Mouse (Mus musculus) neural tube, embryonic 14.5 days (tissue): ENCODE measurements at regions not wholly inside any gene's neighbourhood (a gene's known extent, or its start where the extent isn't known, plus 50 kb on each side); places are given as distances from the start of the nearest gene placed in this dataset.

Experiments
- ATAC-seq: fragments of 200-750 bp; cut with Nextera tagmentation; 2 replicates; pipeline ENCODE4 v1.8.0; 2017; ENCODE audit warnings: low read depth, mild to moderate bottlenecking, moderate TSS enrichment, moderate library complexity
- H3K27ac ChIP-seq: fragments of 300-500 bp; sonication (generic); 2 replicates; pipeline ENCODE4 v1.5.1; 2014; ENCODE audit warnings: low read depth, mild to moderate bottlenecking, control low read depth, low read length, moderate library complexity, mixed read lengths
- H3K27me3 ChIP-seq: fragments of 300-500 bp; sonication (generic); 2 replicates; pipeline ENCODE4 v1.6.1; 2014; ENCODE audit warnings: low read length; ENCODE audit not compliant: control insufficient read depth, insufficient read depth
- H3K36me3 ChIP-seq: fragments of 300-500 bp; sonication (generic); 2 replicates; pipeline ENCODE4 v1.6.1; 2014; ENCODE audit warnings: low read length, mixed read lengths; ENCODE audit not compliant: control insufficient read depth, insufficient read depth
- H3K4me1 ChIP-seq: fragments of 300-500 bp; sonication (generic); 2 replicates; pipeline ENCODE4 v1.6.1; 2014; ENCODE audit warnings: low read length; ENCODE audit not compliant: control insufficient read depth, insufficient read depth
- H3K4me2 ChIP-seq: fragments of 300-500 bp; sonication (generic); 2 replicates; pipeline ENCODE4 v1.6.1; 2014; ENCODE audit warnings: mild to moderate bottlenecking, low read depth, low read length, control low read depth
- H3K4me3 ChIP-seq: fragments of 300-500 bp; sonication (generic); 2 replicates; pipeline ENCODE4 v1.5.1; 2014; ENCODE audit warnings: low read depth, low read length, control low read depth, mixed read lengths
- H3K9ac ChIP-seq: fragments of 300-500 bp; sonication (generic); replicated peaks from 2 replicates; pipeline ENCODE4 v1.6.1; 2014; ENCODE audit warnings: low read depth, mild to moderate bottlenecking, control low read depth, low read length, mixed read lengths
- H3K9me3 ChIP-seq: fragments of 300-500 bp; sonication (generic); 2 replicates; pipeline ENCODE4 v1.6.1; 2016; ENCODE audit warnings: low read length; ENCODE audit not compliant: control insufficient read depth
- WGBS: fragments of 180-500 bp; shearing (Covaris S2); extraction: QIAGEN DNeasy Blood & Tissue Kit; methylation state at CpG from one replicate; pipeline ENCODE4 v1.1.7; 2014; 5-methylcytosine and 5-hydroxymethylcytosine counted together

- Histone ChIP-seq H3K4me1 (no peaks in the 10 kb centered on the region), H3K36me3 (no peaks in the 10 kb centered on the region), H3K9ac (no peak overlapping the region), H3K4me3 (no peak overlapping the region), H3K27ac (no peak overlapping the region), H3K4me2 (no peak overlapping the region), H3K9me3 (no peaks in the 10 kb centered on the region), H3K27me3 (no peaks in the 10 kb centered on the region)
- ATAC-seq = no peak
- 88% methylated on average over 10 of the region's 10 CpGs for WGBS
Measured at GRCm38 (mm10) chr13:44300611-44301010, 428.7 kb upstream of the Jarid2 start.

GRCm38 (mm10) chr13:44301215-44301614 is 428.1 kb upstream of the Jarid2 start:
- WGBS = 96% methylated on average over 7 of the region's 7 CpGs
- Histone ChIP-seq H3K36me3 (no peaks in the 10 kb centered on the region), H3K4me3 (no peak overlapping the region), H3K4me1 (no peaks in the 10 kb centered on the region), H3K27ac (no peak overlapping the region), H3K27me3 (no peaks in the 10 kb centered on the region), H3K9me3 (no peaks in the 10 kb centered on the region), H3K4me2 (no peak overlapping the region), H3K9ac (no peak overlapping the region)
- ATAC-seq = no peak

- H3K9me3 ChIP-seq = no peaks in the 10 kb centered on the region
- no peak overlapping the region for H3K27ac ChIP-seq
- H3K27me3 ChIP-seq = no peaks in the 10 kb centered on the region
- no peak overlapping the region for H3K4me2 ChIP-seq
- ATAC-seq = no peak
- H3K9ac ChIP-seq = no peak overlapping the region
- no peaks in the 10 kb centered on the region for H3K36me3 ChIP-seq
- no peak overlapping the region for H3K4me3 ChIP-seq
- 82% methylated on average over 10 of the region's 10 CpGs for WGBS
- no peaks in the 10 kb centered on the region for H3K4me1 ChIP-seq
Measured at GRCm38 (mm10) chr13:44301936-44302335, 427.3 kb upstream of the Jarid2 start.

GRCm38 (mm10) chr13:44305134-44305991 is 423.9 kb upstream of the Jarid2 start:
- ATAC-seq = no peak
- Histone ChIP-seq H3K4me2 (no peak overlapping the region), H3K9ac (no peak overlapping the region), H3K4me3 (no peak overlapping the region), H3K27ac (no peak overlapping the region), H3K4me1 (no peaks in the 10 kb centered on the region), H3K36me3 (no peaks in the 10 kb centered on the region), H3K27me3 (no peaks in the 10 kb centered on the region), H3K9me3 (no peaks in the 10 kb centered on the region)
- 81% methylated on average over 9 of the region's 9 CpGs for WGBS

- Histone ChIP-seq H3K9ac (no peak overlapping the region), H3K4me2 (no peak overlapping the region), H3K36me3 (no peaks in the 10 kb centered on the region), H3K27me3 (no peaks in the 10 kb centered on the region), H3K4me1 (no peaks in the 10 kb centered on the region), H3K27ac (no peak overlapping the region), H3K4me3 (no peak overlapping the region), H3K9me3 (no peaks in the 10 kb centered on the region)
- WGBS = 89% methylated on average over 15 of the region's 15 CpGs
- no peak for ATAC-seq
Measured at GRCm38 (mm10) chr13:44306275-44307050, 422.8 kb upstream of the Jarid2 start.

- Histone ChIP-seq H3K4me2 (no peak overlapping the region), H3K27ac (no peak overlapping the region), H3K4me3 (no peak overlapping the region)
Measured at GRCm38 (mm10) chr13:44308227-44308626, 421.0 kb upstream of the Jarid2 start.

GRCm38 (mm10) chr13:44312237-44312636 is 417.0 kb upstream of the Jarid2 start:
- Histone ChIP-seq H3K9me3 (no peaks in the 10 kb centered on the region), H3K36me3 (no peaks in the 10 kb centered on the region), H3K4me2 (no peak overlapping the region), H3K27ac (no peak overlapping the region), H3K4me1 (no peaks in the 10 kb centered on the region), H3K9ac (no peak overlapping the region), H3K4me3 (no peak overlapping the region), H3K27me3 (no peaks in the 10 kb centered on the region)
- 96% methylated on average over 6 of the region's 6 CpGs for WGBS
- no peak for ATAC-seq

More at GRCm38 (mm10) chr13:44308227-44308626, 421.0 kb upstream of the Jarid2 start:
- no peaks in the 10 kb centered on the region for H3K27me3 ChIP-seq
- ATAC-seq = no peak
- H3K9me3 ChIP-seq = no peaks in the 10 kb centered on the region
- H3K9ac ChIP-seq = no peak overlapping the region
- no peaks in the 10 kb centered on the region for H3K36me3 ChIP-seq
- 57% methylated on average over 13 of the region's 13 CpGs for WGBS
- H3K4me1 ChIP-seq = no peaks in the 10 kb centered on the region

- Histone ChIP-seq H3K9me3 (no peaks in the 10 kb centered on the region), H3K27ac (no peak overlapping the region), H3K4me1 (no peaks in the 10 kb centered on the region), H3K27me3 (no peaks in the 10 kb centered on the region), H3K4me3 (no peak overlapping the region), H3K9ac (no peak overlapping the region), H3K4me2 (no peak overlapping the region), H3K36me3 (no peaks in the 10 kb centered on the region)
- 51% methylated on average over 13 of the region's 13 CpGs for WGBS
- ATAC-seq = no peak
Measured at GRCm38 (mm10) chr13:44316747-44317446, 412.4 kb upstream of the Jarid2 start.
